Mouse (Mus musculus) common myeloid progenitor, adult 5-6 weeks (primary cell): ENCODE measurements around the gene Gm20481. TPM values are rescaled to one million over a fixed set of nuclear protein-coding genes. Genes with fewer than 3 reads are reported as not detected.

Experiments used
- total RNA-seq: library from RNA; stranded (forward); fragments of 200-1000, 187-1606 nt; gene quantifications from 2 replicates; pipeline ENCODE4 v1.2.3, GENCODE M21; 2017

The Gm20481 gene
- total RNA-seq, 1 experiment from 2014 or later: not detected

Other genes starting within 250 kb of the Gm20481 start
- gene C4b, start 226.0 kb upstream of the Gm20481 start, total RNA-seq: 0.18 TPM in 1 of 2 replicates, not detected in the other
- not detected in 2 replicates for gene Cyp21a1, start 165.4 kb upstream of the Gm20481 start, total RNA-seq
- gene Stk19, start 133.0 kb upstream of the Gm20481 start, total RNA-seq: 10.0 and 32.9 TPM in 2 replicates
- 21.2 and 27.9 TPM in 2 replicates for gene Dxo, start 132.9 kb upstream of the Gm20481 start, total RNA-seq
- gene Skiv2l, start 119.7 kb upstream of the Gm20481 start, total RNA-seq: 28.9 and 33.8 TPM in 2 replicates
- gene Nelfe, start 119.5 kb upstream of the Gm20481 start, total RNA-seq: 39.6 and 41.9 TPM in 2 replicates
- gene Cfb, start 107.4 kb upstream of the Gm20481 start, total RNA-seq: not detected in 2 replicates
- 11.1 and 16.2 TPM in 2 replicates for gene Zbtb12, start 90.4 kb upstream of the Gm20481 start, total RNA-seq
- not detected in 2 replicates for gene Gm20547, start 87.9 kb upstream of the Gm20481 start, total RNA-seq
- gene C2, start 71.6 kb upstream of the Gm20481 start, total RNA-seq: 2.8 and 10.0 TPM in 2 replicates
- gene Ehmt2, start 71.4 kb upstream of the Gm20481 start, total RNA-seq: 96.6 and 107 TPM in 2 replicates
- not detected in 2 replicates for gene Slc44a4, start 55.4 kb upstream of the Gm20481 start, total RNA-seq
- gene Neu1, start 38.7 kb upstream of the Gm20481 start, total RNA-seq: 3.4 and 5.0 TPM in 2 replicates
- gene Hspa1b, start 10.7 kb upstream of the Gm20481 start, total RNA-seq: 79.3 and 84.3 TPM in 2 replicates
- gene Hspa1a, start 2.2 kb downstream of the Gm20481 start, total RNA-seq: 33.5 and 47.4 TPM in 2 replicates
- 0.63 TPM in 1 of 2 replicates, not detected in the other for gene Hspa1l, start 2.8 kb downstream of the Gm20481 start, total RNA-seq
- 26.9 and 34.1 TPM in 2 replicates for gene Lsm2, start 11.9 kb downstream of the Gm20481 start, total RNA-seq
- 174 and 210 TPM in 2 replicates for gene Vars, start 31.1 kb downstream of the Gm20481 start, total RNA-seq
- gene Vwa7, start 46.7 kb downstream of the Gm20481 start, total RNA-seq: 0.32 TPM in 1 of 2 replicates, not detected in the other
- gene Sapcd1, start 58.1 kb downstream of the Gm20481 start, total RNA-seq: 1.2 and 4.4 TPM in 2 replicates
- gene Msh5, start 76.8 kb downstream of the Gm20481 start, total RNA-seq: 3.8 and 4.2 TPM in 2 replicates
- gene Clic1, start 80.1 kb downstream of the Gm20481 start, total RNA-seq: 214 and 220 TPM in 2 replicates
- gene Ddah2, start 89.1 kb downstream of the Gm20481 start, total RNA-seq: 21.3 and 26.7 TPM in 2 replicates
- not detected in 2 replicates for gene Ly6g6c, start 95.5 kb downstream of the Gm20481 start, total RNA-seq
- not detected in 2 replicates for gene Mpig6b, start 96.3 kb downstream of the Gm20481 start, total RNA-seq
- gene Ly6g6e, start 107.0 kb downstream of the Gm20481 start, total RNA-seq: not detected in 2 replicates
- gene Ly6g6d, start 108.2 kb downstream of the Gm20481 start, total RNA-seq: not detected in 2 replicates
- not detected in 2 replicates for gene Ly6g6f, start 115.7 kb downstream of the Gm20481 start, total RNA-seq
- 33.1 and 38.8 TPM in 2 replicates for gene Abhd16a, start 119.4 kb downstream of the Gm20481 start, total RNA-seq
- not detected in 2 replicates for gene Ly6g5c, start 138.4 kb downstream of the Gm20481 start, total RNA-seq
- not detected in 2 replicates for gene Ly6g5b, start 145.5 kb downstream of the Gm20481 start, total RNA-seq
- 39.5 and 50.1 TPM in 2 replicates for gene Gpank1, start 151.5 kb downstream of the Gm20481 start, total RNA-seq
- 286 and 306 TPM in 2 replicates for gene Csnk2b, start 152.1 kb downstream of the Gm20481 start, total RNA-seq
- gene D17H6S53E, start 156.5 kb downstream of the Gm20481 start, total RNA-seq: 6.3 and 8.2 TPM in 2 replicates
- not detected in 2 replicates for gene Apom, start 162.1 kb downstream of the Gm20481 start, total RNA-seq
- gene Bag6, start 165.3 kb downstream of the Gm20481 start, total RNA-seq: 58.8 and 103 TPM in 2 replicates
- gene Prrc2a, start 195.0 kb downstream of the Gm20481 start, total RNA-seq: 74.7 and 110 TPM in 2 replicates
- 4.7 and 5.4 TPM in 2 replicates for gene Aif1, start 206.2 kb downstream of the Gm20481 start, total RNA-seq
- 44.3 and 51.6 TPM in 2 replicates for gene Lst1, start 218.5 kb downstream of the Gm20481 start, total RNA-seq
- gene Ltb, start 224.5 kb downstream of the Gm20481 start, total RNA-seq: 1.1 and 1.8 TPM in 2 replicates
- 9.4 and 11.3 TPM in 2 replicates for gene Tnf, start 232.1 kb downstream of the Gm20481 start, total RNA-seq
- gene Lta, start 235.4 kb downstream of the Gm20481 start, total RNA-seq: not detected in 2 replicates